Mouse (Mus musculus): ENCODE measurements around the gene Gm20914.
"Not testable (repeated sequence)": the region's sequence is repeated elsewhere in the genome, so short reads cannot be mapped to it uniquely, and the experiment has no call there.

Gm20914 gene

DNA sequence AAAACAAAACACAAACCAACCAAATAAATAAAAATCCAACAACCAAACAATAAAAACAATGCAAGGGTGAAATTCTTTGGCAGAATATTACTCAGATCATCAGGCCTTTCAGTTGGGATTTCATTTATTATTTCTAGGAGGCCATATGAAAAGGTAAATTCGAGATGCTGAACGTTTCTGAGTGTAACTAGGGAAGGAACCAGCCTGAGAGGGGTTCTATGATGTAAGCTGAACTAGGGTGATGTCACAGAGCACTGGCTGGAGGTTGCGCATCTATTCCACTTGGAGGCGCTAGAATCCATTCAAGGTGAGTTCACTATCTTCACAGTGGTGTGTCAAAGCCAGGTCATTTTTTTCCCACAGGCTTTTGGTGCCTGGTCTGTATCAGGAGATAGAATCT lies at the start of gene Gm20914:
Gene Gm20914, plus strand, starts transcription at position 301 of the 400 bp plus-strand sequence.
- not testable (repeated sequence) for DNase-seq (ENCODE audit: low read depth)

All from 416B (cell line).